Mouse (Mus musculus) cerebellum, adult (tissue): ENCODE data around the gene Rassf8.

Source experiments
- ATAC-seq: cut with Nextera tagmentation; 2 replicates; pipeline ENCODE4 v1.9.2; 2017; ENCODE audit warnings: mild to moderate bottlenecking, moderate library complexity, mixed read lengths; ENCODE audit not compliant: insufficient number of reproducible peaks, low FRiP score, low TSS enrichment

Rassf8 gene

DNA sequence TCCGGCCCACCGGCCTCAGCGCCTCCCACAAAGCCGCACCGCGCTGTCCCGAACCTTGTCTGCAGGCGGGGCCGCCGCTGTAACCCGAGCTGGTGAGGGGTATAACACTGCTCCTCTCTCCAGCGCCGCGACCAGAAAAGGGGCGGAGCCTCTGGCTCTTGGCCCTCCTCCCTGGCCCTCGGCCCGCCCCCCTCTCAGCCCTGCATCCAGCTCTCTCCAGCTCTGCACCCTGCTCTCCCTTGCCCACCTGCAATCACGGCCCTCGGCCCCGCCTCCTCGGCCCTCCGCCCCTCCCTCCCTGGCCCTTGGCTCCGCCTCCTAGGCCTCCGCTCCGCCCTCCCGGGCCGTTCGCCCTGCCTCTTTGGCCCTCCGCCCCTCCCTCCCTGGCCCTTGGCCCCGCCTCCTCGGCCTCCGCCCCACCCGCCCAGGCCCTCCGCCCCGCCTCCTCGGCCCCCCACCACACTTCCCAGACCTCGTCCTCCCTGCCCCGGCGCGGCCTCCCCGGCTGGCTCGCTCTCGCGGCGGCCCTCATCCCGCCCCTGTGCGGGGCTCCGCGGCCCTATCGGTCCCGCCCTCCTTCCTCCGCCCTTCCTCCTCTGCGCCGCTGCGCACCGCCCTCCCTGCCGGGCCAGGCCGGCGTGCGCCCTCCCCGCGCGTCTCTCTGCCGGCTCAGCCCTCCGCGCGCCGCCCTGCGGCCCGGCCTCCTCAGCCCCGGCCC is at the start of gene Rassf8:
TSS of gene Rassf8 (plus strand) at position 617 of the 718 bp plus-strand sequence.
- peak; percentile 90 for ATAC-seq

DNA sequence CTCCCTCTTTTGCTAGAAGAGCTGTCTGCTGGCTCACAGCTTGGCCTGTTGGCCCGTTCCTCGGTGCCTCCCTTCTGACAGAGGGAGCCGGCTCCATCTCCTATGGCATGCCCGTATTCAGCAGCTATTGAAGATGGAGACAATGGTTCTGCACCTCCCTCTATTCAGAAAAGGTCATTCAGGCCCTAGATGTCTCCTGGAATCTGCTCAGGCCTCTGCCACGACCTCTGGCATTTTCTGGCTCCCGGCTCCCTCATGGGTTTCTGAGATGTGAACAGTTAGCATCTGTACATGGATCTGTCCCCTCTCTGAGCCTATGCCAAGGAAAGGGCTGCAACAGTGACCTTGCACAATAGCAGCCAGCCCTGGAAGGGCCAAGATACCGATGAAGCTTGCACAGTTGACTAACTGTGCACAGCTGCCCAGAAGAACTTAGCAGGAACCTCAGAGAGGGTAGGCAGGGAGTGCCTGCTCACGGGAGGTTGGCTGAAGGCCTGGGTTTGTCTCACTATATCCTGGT is 45.5 kb upstream of the Rassf8 start:
- ATAC-seq, result no peak

DNA sequence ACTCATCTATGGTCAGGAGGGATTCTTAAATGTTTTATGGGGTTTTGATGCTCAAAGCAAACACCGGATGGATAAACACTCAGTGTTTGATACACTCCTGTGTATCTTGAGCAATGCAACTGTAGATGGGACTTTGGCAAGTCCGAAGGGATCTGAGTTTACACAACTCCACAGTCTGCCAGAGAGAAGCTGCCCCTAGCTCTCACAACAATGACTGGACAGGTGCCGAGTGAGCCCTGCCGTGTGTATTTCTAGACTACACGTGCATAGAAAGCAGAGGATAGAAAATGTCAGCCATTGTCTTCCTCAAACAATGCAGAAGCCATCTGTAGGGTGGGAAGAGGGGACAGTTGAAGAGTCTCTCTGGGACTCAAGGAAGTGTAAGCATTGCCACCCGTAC is 42.9 kb upstream of the Rassf8 start:
- no peak for ATAC-seq

DNA sequence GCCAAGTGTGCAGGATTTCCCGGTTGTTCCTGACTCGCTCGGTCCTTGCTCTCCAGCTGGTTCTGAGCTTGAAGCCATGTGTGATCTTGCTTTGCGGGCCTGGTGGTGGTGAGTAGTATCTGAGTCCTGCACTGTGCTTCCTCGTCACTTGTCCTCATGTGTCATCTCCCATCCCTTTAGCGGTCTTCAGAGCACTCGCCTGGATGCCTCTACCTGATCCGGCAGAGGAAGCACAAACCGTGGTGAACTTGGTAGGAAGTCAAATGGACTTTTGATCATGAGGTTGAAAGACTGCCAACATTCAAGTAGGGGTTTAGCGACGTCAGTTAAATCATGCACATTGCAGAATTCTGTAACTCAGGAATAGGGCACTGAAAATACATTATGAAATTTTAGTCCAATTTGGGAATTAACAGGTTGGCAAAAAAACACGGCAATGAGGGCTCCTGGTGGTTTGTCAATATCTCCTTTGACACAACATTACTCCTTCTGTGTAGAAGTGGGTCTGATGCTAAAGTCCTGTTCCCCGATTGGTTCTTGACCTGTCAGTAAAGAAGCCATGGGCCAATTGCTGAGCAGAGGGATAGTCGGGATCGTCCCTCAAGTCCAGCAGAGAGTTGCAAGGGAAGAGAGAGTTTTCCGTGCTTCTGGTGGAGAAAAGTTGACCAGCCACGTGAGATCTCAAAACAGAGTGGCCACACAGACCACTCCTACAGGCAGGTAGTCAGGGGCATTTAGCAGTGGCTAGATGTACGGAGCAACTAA is 36.4 kb upstream of the Rassf8 start:
- ATAC-seq, result no peak

DNA sequence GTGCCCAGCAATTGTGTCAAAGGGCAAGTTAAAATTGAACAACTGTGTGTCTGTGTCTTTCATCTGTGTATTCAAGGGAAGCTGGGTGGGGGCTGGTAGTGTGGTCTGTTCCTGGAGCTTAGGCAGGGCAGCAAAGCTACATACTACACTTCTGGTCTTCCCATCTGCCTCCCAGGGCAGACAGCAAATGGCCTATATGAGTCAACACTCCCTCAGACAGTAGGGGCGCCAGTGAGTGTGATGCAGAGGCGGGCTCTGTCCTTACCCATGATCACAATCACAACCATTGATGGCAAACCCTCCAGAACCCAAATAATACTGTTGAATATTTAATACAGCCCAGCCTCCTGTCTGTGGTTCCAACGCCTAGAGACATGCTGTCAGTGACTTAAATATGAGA is 35.8 kb upstream of the Rassf8 start:
- no peak for ATAC-seq

DNA sequence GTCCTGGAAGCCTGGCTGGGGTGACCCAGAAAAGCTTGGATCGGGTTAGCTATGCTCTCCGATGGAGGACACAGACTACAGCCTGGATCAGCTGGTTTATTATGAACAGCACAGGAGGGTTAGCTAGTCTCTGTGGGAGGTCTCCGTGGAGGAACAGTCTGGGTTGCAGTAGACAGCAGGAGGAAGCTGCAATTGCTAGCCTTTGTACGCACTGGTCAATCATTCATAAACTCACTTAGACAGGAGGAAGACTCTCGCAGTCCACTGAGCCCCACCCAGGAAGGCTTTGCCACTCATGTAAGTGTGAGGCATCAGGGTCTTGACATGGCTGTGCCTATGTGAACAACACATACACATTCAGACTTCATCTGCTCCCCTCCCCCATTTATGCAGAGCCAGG is 35.2 kb upstream of the Rassf8 start:
- ATAC-seq, result no peak

DNA sequence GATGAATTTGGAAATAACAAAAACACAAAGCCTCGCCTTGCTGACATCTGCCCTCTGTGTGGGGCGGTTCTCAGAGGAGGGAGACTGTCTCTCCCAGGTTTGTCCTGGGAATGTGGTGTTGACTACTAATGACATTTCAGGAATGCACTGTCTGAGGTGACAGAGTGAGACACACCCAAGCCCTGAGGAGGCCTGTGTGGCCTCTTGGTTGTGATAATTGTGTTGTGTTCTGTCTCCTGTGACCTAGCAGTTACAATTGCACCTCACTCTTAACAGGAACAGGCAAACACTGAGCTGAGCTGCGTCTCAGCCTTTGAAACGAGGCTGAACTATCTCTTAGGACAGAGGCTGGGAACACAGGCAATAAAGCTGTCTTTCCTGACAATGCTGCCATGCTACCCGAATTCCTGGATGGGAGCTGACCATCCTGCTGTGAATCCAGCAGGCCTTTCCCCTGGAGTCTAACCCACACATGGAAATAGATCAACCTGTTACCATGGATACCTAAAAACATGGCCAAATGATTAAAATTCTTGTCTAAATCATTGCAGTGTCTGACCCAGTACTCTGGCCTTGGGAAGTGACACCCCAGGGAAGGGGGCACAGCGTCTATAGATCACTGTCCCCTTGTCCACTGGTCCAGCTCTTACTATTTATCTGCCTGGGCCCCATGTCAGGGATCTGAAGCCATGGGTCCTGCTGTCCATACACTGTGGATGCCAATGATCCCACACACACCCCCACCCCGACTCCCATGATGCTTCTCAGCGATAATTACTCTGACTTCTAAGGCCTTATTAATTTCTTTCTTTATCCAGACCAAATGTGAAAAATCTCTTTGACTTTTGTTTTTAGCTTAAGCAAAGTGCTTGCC is 33.1 kb upstream of the Rassf8 start:
- ATAC-seq, result no peak

DNA sequence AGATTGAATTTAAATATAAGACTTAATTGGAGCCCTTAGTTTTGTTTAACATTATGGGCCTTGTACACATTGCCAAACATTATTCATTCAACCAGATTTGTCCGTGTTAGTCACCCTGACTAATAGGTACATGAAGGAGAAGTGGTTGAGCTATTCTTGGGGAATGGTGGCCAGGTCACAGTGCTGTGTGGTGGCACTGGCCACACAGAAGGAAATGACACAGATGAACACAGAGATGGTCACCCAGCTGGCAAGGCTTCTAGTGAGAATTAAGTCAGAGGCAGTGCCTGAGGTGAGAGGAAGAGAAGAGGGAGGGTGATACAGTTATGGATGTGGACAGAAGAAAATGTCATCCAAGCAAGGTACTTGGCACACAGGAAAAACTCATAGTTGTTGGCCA is 32.4 kb upstream of the Rassf8 start:
- ATAC-seq, result no peak

DNA sequence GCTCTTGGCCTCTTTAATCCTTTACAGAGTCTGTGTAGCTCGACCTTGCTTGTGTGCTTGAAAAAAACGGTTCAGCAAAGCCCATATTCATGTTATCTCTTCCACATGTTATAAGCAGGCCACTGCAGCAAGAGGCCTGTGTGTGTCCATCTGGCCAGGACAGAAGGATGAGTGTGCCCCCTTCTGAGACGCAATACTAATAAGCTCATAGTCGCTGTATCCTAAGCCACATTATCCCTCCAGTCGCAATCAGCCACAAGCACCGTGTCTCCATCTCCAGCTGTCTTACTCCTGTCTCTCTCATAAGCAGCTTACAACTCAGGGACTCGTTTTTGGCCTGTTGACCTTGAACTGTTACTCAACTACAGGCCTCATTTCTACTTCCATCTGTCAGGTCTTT is 24.0 kb upstream of the Rassf8 start:
- no peak for ATAC-seq

DNA sequence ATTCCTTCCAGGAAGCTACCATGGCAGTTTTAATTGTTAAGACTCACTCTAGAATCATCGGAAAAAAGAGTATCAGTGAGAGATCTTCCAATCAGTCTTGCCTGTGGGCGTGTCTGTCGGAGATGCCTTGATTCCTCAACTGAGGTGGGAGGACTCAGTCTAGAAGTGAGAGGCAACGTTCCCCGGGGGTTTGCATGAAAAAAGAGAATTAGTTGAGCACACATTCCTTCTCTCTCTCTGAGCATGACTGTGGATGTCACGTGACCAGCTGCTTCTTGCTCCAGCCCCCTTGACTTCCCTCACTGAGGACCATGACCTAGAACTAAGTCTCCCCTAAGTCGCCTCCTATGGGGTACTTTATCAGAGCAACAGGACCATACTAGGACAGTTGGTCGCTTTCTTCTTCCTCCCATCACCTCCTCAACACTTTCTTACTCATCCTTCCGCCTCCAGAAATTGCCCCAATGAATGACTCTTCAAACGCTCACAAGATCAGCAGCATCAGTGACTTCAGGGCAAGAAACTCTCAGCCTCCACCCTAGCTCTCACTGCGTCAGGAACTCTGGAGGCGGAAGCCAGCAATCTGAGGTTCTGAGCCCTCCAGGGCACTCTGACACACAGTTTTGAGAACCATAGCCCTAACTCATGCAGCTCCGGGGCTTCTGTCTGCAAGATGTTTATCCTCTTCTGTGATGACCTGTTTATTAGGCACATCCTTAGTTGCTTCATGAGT is 23.3 kb upstream of the Rassf8 start:
- no peak for ATAC-seq

DNA sequence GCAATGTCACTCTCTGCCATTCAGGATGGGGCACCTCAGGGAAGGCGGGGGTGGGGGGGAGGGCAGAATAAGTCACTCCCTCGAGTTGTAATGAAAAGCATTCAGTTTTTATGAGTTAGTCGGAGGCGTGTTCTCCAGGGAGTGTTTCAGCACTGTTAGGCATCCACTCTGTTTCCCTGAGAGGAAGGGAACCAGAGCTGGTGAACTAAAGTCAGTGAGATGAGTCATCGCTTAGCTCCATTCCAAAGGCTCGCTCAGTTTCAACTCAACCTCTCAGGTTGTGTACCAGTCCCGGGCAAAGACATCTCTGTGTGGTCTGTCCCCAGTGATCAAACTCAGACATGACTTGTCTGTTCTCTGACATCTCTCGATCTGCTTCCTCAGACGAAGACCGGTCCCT is 20.7 kb upstream of the Rassf8 start:
- no peak for ATAC-seq

DNA sequence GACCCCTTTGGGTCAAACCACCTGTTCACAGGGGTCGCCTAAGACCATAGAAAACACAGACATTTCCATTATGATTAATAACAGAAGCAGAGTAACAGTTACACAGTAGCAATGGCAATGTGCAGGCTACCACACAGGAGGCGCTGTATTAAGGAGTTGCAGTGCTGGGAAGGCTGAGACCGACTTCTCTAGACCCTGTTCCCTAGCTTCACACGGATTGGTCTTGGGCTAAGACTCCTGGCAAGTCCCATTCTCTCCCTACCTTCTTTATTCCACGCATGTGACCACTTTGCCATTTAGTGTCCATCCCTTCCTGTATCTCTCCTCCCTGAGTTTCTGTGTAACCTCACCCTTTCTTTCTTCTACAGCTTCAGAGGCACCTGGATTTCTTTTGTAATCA is 19.6 kb upstream of the Rassf8 start:
- no peak for ATAC-seq

DNA sequence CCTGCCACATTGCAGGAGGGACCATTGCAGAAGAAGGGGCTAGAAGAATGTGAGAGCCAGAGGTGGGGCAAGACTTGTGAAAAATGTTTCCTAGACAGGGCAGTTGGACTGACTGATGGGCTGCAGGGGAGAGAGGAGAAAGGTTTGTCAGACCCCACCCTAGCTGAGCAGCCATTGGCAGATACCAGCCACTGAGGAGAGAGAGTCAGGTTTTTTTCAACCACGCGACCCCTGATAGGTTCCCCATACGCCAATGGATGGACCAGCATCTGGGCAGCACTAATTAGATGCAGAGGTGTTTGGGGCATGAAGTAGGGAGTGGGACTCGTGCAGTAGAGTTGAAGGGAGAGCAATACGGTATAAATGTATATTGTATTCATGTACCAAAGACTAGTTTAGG is 13.7 kb upstream of the Rassf8 start:
- no peak for ATAC-seq

DNA sequence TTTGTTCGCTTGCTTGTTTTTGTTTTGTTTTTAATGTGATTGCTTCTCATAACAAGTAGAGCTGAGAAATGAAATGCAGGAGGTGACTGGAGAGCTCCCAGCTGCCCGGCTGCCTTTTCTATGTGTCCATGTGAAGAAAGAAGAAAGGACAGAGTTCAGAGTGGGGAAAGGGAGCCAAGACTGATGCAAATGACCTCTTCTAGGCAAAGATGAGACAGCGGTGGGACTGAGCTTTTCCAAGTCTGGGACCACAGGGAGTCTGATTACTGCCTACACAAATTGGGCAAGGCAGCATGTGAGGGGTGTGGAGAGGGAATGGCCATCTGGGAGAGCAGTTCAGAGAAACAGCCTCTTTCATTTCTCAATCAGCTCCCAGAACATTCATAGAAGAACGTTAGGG is 13.3 kb upstream of the Rassf8 start:
- ATAC-seq, result no peak

DNA sequence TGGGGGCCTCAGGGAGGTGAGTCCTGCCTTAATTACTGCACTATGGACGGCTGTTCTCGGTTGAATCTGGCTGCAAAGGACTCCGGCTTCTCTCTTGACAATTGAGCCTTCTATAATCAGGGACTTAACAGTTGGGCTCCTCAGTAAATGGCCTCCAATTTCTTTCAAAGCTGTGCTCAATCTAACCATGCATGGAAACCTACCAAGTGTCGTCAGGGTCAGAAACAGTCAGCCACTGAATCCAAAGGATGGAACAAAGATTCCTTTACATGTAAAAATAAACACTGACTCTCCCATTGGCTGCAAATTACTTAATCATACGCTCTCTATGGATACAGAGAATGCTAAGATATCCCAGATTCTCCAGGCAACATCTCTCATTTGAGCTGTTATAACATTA is 12.6 kb upstream of the Rassf8 start:
- ATAC-seq, result no peak

DNA sequence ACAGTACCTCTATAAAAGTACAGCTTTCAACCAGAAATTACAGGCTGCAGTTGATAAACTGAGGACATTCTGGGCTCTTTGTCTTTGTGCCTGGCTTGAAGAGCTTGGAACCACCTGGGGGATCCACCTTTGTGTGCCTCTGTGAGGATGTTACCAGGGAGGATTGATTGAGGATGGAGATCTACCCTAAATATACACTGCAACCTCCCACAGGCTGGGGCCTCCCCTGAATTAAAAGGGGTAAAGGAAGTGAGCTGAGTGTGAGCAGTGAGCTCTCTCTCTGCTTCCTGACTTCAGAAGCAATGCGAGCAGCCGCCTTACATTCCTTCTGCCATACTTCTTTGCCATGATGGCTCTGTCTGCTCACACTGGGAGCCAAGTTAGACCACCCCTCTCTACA is 10.4 kb upstream of the Rassf8 start:
- ATAC-seq, result no peak

DNA sequence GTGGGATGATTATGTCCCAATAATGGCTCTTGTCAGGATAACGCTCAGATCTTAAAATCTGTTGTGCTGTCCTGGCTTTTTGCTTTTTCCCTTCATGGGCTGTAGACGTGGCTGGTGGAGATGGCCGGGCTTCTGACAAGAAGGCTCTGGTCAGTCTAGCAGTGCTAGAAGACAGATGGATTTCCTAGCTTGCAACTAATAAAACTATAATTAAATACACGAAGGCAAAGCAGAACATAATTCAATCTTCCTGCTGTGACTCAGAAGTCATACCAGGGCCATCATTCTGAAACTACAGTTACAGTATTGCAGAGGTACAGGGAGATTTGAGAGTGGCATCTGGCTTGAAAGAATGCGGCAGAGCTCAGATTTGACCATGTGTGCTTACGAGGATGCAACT is 7.3 kb upstream of the Rassf8 start:
- no peak for ATAC-seq

DNA sequence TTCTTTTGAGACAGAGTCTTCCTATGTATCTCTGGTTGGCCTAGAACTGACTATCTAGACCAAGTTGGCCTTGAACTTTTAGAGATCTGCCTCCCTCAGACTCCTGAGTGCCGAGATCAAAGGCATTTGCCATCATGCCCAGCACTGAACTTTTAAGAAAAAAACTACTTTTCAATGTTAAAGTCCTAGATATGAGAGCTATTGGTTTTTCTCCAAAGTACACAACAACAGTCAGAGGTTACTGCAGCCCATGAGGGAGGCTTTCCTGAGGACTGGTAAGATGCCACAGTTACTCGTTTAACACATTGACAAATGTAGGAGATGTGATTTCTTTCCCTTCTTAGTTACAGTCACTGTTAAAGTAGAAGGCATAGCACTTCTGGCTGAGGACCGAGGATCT is 6.5 kb upstream of the Rassf8 start:
- ATAC-seq, result no peak

DNA sequence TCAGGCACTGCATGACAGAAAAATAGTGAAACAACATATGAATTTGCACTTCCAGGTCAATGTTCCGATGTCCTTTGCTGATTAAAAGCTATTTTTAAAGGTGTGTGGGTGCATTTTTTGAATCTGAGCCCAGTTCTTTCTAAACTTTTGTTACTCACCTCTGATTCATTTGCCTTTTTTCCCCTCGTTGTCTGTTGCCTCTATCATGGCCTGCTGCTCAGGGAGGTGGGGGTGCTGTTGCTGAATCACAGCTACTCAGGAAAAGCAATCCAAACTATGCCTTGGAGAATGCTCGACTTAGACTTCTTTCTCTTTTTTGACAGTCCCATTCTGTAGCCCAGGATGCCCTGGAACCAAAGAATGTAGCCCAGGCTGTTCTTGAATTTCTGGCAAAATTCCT is 1.3 kb upstream of the Rassf8 start:
- ATAC-seq, result no peak

DNA sequence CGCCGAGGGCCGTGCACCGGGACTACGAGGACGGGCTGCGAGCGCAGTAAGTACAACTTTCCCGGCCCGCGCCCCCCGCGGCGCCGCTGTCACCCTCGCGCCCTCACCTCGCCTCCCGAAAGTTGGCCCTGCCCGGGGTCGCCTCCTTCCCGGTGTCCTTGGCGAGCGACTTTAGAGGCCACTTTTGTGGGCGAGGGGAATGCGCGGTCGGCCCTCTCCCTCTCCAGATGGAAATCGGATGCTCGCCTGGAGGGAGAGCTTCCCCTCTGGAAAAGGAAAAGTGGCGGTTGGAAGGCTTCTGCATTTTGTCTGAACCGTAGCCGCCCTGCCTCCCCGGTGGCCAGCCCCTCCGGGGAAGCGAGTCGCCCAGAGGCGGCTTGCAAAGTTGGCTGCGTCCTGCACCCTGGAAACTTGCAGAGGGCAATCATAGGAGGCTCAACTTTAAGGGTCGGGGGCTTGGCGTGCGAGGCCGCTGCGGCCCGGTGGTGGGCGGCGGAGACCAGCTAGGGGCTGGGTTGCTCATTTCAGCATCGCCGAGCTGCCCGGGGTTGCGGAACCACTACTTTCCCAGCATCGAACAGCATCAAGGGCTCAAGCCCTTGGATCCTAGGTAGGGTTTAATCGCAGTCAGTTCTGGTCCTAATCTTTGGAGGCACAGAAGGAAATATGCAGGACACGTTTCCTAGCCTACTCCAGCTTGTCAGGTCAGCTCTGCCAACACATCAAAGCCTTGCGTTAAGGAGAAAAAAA is 548 bp downstream of the Rassf8 start:
- ATAC-seq, result peak; percentile 32
